Mouse (Mus musculus) hindbrain, embryonic 13.5 days (tissue): ENCODE measurements at regions not wholly inside any gene's neighbourhood (a gene's known extent, or its start where the extent isn't known, plus 50 kb on each side); places are given as distances from the start of the nearest gene placed in this dataset.

Experiments
- ATAC-seq: fragments of 200-750 bp; cut with Nextera tagmentation; 2 replicates; pipeline ENCODE4 v1.8.0; 2017; ENCODE audit warnings: moderate TSS enrichment; ENCODE audit not compliant: low FRiP score
- H3K27ac ChIP-seq: fragments of 300-500 bp; sonication (generic); 2 replicates; pipeline ENCODE4 v1.5.1; 2015; ENCODE audit warnings: inconsistent platforms, mild to moderate bottlenecking, moderate library complexity
- H3K27me3 ChIP-seq: fragments of 300-500 bp; sonication (generic); 2 replicates; pipeline ENCODE4 v1.6.1; 2015; ENCODE audit warnings: mild to moderate bottlenecking, inconsistent platforms
- H3K36me3 ChIP-seq: fragments of 300-500 bp; sonication (generic); 2 replicates; pipeline ENCODE4 v1.6.1; 2015; ENCODE audit warnings: mild to moderate bottlenecking, inconsistent platforms
- H3K4me1 ChIP-seq: fragments of 300-500 bp; sonication (generic); replicated peaks from 2 replicates; pipeline ENCODE4 v1.6.1; 2015; ENCODE audit warnings: inconsistent platforms
- H3K4me2 ChIP-seq: fragments of 300-500 bp; sonication (generic); 2 replicates; pipeline ENCODE4 v1.6.1; 2015; ENCODE audit warnings: inconsistent platforms, mild to moderate bottlenecking, moderate library complexity
- H3K4me3 ChIP-seq: fragments of 300-500 bp; sonication (generic); 2 replicates; pipeline ENCODE4 v1.5.1; 2015; ENCODE audit warnings: mild to moderate bottlenecking, inconsistent platforms
- H3K9ac ChIP-seq: fragments of 300-500 bp; sonication (generic); 2 replicates; pipeline ENCODE4 v1.6.1; 2015; ENCODE audit warnings: mild to moderate bottlenecking, inconsistent platforms
- H3K9me3 ChIP-seq: fragments of 300-500 bp; sonication (generic); 2 replicates; pipeline ENCODE4 v1.6.1; 2016; ENCODE audit warnings: inconsistent platforms
- WGBS: fragments of 180-500 bp; shearing (Covaris S2); methylation state at CpG from one replicate; pipeline ENCODE4 v1.1.7; 2015; 5-methylcytosine and 5-hydroxymethylcytosine counted together

DNA sequence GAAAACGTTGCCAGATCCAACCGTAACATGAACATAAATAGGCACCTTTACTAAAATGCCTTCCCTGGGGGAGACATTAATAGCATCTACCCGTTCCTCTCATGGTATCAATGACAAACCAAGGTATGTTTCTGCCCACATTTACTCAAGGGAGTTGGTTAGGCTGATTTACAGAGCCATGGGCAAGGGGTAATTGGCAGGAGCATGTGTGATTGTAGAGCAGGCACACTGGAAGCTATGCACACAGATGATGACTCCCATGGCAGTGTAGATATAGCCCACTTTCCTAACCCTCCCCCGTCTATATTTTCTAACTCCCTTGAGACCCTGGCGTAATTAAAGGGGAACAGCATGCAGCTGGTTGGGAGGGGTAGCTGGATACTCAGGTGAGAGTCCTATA lies 183.6 kb upstream of the Mki67 start:
- H3K9ac ChIP-seq: no peak overlapping the region
- no peak overlapping the region for H3K4me2 ChIP-seq
- H3K36me3 ChIP-seq: no peaks in the 10 kb centered on the region
- H3K27ac ChIP-seq: no peak overlapping the region
- 78% methylated on average over 5 of the region's 5 CpGs for WGBS
- H3K9me3 ChIP-seq: no peaks in the 10 kb centered on the region
- peaks cover 13% of the 10 kb centered on the region for H3K4me1 ChIP-seq
- no peaks in the 10 kb centered on the region for H3K27me3 ChIP-seq
- no peak for ATAC-seq
- H3K4me3 ChIP-seq: no peak overlapping the region

DNA sequence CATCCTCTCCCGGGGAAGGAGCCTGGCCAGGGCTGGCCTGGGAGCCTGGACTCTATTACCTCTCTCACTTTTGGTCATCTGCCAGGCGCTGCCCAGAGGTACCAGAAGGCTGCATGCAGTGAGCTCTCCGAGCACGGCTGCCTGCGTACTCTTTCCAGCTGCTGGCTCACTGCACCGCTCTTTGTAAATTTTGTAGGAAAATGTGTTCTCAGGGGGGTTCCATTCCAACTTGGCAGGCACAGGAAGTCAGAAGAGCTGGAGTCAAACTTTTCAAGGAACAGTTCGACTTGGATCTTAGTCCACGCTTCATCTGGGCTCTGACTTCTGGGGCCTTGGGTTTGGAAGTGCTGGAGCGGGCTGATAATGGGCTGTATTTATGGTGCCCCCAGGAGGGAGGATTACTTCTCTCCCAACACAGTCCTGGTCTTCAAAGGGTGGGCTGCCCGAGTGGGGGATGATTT lies 184.7 kb upstream of the Mki67 start:
- H3K9ac ChIP-seq: no peak overlapping the region
- no peaks in the 10 kb centered on the region for H3K27me3 ChIP-seq
- H3K27ac ChIP-seq: no peak overlapping the region
- no peak overlapping the region for H3K4me2 ChIP-seq
- H3K9me3 ChIP-seq: no peaks in the 10 kb centered on the region
- 60% methylated on average over 10 of the region's 10 CpGs for WGBS
- H3K4me3 ChIP-seq: no peak overlapping the region
- H3K4me1 ChIP-seq: peaks cover 13% of the 10 kb centered on the region
- no peaks in the 10 kb centered on the region for H3K36me3 ChIP-seq
- ATAC-seq: no peak

DNA sequence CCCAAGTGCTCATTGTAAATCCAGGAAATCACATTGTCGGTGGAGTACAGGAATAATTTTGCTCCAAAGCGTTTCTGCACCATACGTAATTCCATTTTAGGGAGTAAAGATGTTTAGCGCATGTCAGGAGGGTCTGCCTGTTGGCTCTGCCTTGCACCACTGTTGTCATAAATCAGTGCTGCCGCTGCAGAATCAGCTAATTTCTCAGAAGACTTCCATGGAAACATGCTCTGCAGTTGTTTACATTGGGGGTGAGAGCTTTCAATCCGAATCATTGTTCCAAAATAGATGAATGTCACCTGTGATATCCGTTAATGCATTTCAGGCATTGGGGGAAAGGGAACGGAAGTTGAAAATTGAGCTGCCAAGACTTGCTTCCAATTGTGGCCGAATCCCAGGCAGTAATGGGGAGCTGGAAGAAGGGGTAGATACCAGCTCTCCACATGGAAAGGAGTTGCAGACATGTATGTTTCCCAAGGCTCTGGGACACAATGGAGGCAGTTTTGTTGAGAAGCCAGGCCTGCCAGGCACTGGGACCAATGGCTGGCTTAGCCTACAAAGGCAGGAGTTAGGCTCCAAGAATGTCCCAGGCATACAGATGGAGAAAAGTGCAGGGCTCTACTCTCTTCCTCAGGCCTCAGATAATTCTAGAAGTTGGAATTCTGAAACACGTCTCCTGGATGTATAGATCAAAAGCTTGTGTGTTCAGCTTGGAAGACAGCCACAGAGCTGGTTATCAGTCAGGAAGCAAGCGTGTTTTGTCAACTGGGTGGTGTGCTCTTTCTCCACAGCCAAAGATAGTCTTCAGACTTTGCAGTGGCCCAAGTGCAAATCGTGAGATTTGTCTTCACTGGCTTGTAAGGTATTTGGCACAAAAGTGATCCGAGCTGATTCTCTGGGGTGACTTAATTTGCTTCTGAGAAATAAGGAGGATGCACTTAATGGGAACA lies 186.2 kb upstream of the Mki67 start:
- no peaks in the 10 kb centered on the region for H3K36me3 ChIP-seq
- H3K4me3 ChIP-seq: no peak overlapping the region
- H3K27me3 ChIP-seq: no peaks in the 10 kb centered on the region
- H3K4me1 ChIP-seq: peaks cover 13% of the 10 kb centered on the region
- H3K9me3 ChIP-seq: no peaks in the 10 kb centered on the region
- no peak overlapping the region for H3K9ac ChIP-seq
- H3K4me2 ChIP-seq: no peak overlapping the region
- ATAC-seq: no peak
- WGBS: 78% methylated on average over 13 of the region's 13 CpGs
- H3K27ac ChIP-seq: no peak overlapping the region

DNA sequence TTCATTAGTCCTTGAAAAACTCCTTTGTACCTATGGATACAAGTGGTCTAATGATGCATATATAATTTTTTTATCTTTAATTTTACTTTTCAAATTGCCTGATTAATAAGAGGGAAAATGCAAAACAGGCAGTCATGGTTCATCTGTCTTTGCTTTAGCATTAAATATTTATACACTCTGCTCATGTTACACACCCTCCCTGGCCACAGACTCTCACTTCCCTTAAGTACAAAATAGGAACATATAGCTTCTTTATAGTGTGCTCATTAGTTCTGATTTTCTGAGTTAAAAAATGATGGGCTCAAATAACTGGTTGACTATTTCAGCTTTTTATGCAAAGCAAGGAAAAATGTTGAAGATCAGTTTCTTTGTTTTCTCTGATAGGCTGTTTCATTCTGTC lies 195.2 kb upstream of the Mki67 start:
- no peaks in the 10 kb centered on the region for H3K27me3 ChIP-seq
- H3K9me3 ChIP-seq: no peaks in the 10 kb centered on the region
- H3K27ac ChIP-seq: no peak overlapping the region
- ATAC-seq: no peak
- H3K9ac ChIP-seq: no peak overlapping the region
- no peaks in the 10 kb centered on the region for H3K36me3 ChIP-seq
- H3K4me1 ChIP-seq: no peaks in the 10 kb centered on the region
- H3K4me2 ChIP-seq: no peak overlapping the region
- no peak overlapping the region for H3K4me3 ChIP-seq

DNA sequence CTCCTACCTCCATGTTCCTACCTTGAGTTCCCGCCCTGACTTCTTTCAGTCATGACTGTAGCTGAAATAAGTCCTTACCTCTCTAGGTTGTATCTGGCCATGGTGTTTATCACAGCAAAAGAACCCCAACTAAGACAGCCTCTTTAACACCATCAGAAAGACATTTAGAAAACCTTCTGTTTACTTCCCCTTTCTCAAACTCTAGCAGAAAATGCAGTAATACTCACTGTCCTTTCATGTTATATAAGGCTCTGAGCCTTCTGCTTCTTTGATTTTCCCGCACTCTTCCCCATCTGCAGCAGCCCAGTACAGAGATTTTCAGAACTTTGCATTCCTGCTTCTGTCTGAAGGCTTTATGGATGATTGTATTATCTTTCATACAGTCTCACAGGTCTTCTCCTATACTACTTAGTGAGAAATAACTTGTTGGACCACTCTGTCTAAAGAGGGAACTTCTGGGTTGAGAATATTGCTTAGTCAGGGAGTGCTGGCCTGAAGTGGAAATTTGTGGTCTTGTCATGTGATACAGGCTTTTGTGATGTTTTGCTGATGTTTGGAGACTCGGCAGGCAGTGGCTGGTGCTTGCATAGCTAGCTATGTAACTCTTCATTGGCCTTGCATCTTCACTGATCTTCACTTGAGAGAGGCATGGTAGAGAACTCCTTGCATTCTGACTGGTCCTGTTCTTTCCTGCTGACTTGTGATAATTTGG lies 197.9 kb upstream of the Mki67 start:
- Histone ChIP-seq H3K27me3 (no peaks in the 10 kb centered on the region), H3K4me2 (no peak overlapping the region), H3K36me3 (no peaks in the 10 kb centered on the region), H3K9ac (no peak overlapping the region), H3K4me1 (no peaks in the 10 kb centered on the region), H3K27ac (no peak overlapping the region), H3K4me3 (no peak overlapping the region), H3K9me3 (no peaks in the 10 kb centered on the region)
- ATAC-seq: no peak
- 88% methylated on average over 3 of the region's 3 CpGs for WGBS

DNA sequence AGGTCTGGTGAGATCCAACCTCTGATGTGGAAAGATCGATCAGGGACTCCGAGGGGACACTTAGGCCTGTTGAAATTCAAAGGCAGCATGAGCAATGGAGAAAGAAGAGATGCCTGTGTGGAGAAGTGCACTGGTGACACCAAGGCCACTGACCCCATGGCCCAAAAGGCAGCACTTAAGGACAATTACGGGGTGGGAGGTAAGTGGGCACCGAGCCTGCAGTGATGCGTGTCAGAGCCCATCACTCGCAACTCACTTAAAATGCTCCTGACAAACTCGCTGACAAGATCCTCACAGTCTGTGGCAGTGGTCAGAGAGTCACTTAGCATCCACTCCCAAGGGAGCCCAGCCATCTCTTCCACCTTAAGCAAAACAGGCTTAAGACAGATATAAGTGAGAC lies 207.7 kb upstream of the Mki67 start:
- no peak for ATAC-seq
- no peaks in the 10 kb centered on the region for H3K36me3 ChIP-seq

DNA sequence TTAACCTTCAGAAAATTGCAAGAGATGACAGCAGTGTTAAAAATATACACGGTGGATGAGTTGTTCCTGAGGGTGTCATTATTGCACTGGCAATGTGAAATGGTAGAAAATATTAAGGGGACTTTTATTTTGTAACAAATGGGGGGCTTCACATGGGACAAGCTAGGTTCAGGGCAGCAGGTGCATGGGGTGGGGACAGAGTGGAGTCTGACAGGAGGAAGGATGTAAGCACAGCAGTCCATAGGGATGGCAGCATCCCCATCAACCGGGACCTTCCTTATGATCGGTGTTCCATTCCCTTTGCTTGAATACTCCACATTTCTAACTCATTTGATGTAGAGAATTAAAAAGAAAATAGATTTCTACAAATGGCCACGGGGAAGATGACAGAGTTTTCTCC lies 208.5 kb upstream of the Mki67 start:
- H3K9ac ChIP-seq: no peak overlapping the region
- H3K27ac ChIP-seq: no peak overlapping the region; the same call in 1 of the 2 replicates
- no peak for ATAC-seq
- no peaks in the 10 kb centered on the region for H3K9me3 ChIP-seq
- 0 out of 2 replicates have a peak, but pooled peaks cover 6% of the 10 kb centered on the region for H3K4me1 ChIP-seq
- no peak overlapping the region for H3K4me2 ChIP-seq
- no peaks in the 10 kb centered on the region for H3K27me3 ChIP-seq
- no peaks in the 10 kb centered on the region for H3K36me3 ChIP-seq
- no peak overlapping the region for H3K4me3 ChIP-seq
- 73% methylated on average over 4 of the region's 4 CpGs for WGBS

More for the DNA sequence above, 207.7 kb upstream of the Mki67 start:
- no peak overlapping the region for H3K9ac ChIP-seq
- 72% methylated on average over 7 of the region's 7 CpGs for WGBS
- H3K4me2 ChIP-seq: no peak overlapping the region
- no peak overlapping the region for H3K27ac ChIP-seq
- H3K9me3 ChIP-seq: no peaks in the 10 kb centered on the region
- no peaks in the 10 kb centered on the region for H3K27me3 ChIP-seq
- H3K4me1 ChIP-seq: 0 out of 2 replicates have a peak, but pooled peaks cover 6% of the 10 kb centered on the region
- no peak overlapping the region for H3K4me3 ChIP-seq

DNA sequence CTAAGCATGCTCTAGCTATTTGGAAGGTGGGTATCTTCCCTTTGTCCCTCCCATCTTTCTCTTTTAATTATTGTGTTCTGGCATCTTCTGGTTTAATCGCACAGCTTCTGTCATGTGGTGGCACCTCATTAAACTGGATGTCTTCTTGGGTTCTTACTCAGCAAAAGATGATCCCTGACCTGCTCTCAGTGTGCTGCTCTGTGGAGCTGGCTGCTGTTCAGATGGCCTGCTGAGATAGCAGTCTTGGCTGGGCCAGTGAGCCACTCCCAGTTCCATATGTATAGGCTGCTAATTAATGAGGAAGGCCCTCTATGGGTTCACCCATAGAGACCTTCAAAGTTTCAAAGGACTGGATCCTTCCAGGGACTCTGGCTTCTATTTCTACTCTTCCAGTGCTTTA lies 213.9 kb upstream of the Mki67 start:
- H3K9me3 ChIP-seq: no peaks in the 10 kb centered on the region

DNA sequence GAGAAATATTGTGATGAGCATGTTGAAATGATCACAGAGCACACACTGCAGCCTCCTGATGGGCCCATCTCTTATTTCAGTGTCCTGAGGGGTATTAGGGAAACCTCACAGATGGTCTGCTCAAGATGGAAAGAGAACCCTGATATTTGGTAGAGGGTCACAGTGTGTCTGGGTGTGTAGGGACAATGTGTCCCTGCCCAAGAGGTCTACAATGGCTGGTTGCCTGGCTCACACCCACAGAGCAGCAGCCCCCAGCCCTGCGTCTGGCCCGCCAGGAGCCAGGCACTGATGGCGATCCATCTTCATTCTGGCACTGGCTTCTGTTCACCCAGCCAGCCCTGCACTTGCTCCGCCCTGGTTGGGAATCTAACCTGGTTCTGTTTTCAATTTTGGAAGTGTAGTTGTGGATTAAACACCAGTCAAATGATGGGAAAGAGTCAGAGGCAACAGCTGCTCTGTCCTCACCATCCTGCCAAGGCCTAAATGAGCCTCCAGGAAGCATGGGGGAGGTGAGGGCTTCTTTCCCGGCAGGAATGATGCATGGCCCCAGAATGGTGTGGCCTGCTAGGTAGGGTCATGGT lies 216.5 kb upstream of the Mki67 start:
- no peaks in the 10 kb centered on the region for H3K4me1 ChIP-seq
- H3K27ac ChIP-seq: no peak overlapping the region
- H3K9me3 ChIP-seq: no peaks in the 10 kb centered on the region
- no peak overlapping the region for H3K4me2 ChIP-seq
- H3K27me3 ChIP-seq: no peaks in the 10 kb centered on the region; the same call in 1 of the 2 replicates
- no peak overlapping the region for H3K4me3 ChIP-seq
- H3K9ac ChIP-seq: no peak overlapping the region
- 72% methylated on average over 5 of the region's 5 CpGs for WGBS
- no peak for ATAC-seq
- no peaks in the 10 kb centered on the region for H3K36me3 ChIP-seq

More for the DNA sequence above, 213.9 kb upstream of the Mki67 start:
- H3K9ac ChIP-seq: no peak overlapping the region
- no peaks in the 10 kb centered on the region for H3K36me3 ChIP-seq
- H3K27ac ChIP-seq: no peak overlapping the region
- ATAC-seq: no peak
- no peaks in the 10 kb centered on the region for H3K27me3 ChIP-seq
- H3K4me1 ChIP-seq: no peaks in the 10 kb centered on the region
- H3K4me2 ChIP-seq: no peak overlapping the region
- no peak overlapping the region for H3K4me3 ChIP-seq
- WGBS: 81% methylated on average over 1 of the region's 1 CpGs

DNA sequence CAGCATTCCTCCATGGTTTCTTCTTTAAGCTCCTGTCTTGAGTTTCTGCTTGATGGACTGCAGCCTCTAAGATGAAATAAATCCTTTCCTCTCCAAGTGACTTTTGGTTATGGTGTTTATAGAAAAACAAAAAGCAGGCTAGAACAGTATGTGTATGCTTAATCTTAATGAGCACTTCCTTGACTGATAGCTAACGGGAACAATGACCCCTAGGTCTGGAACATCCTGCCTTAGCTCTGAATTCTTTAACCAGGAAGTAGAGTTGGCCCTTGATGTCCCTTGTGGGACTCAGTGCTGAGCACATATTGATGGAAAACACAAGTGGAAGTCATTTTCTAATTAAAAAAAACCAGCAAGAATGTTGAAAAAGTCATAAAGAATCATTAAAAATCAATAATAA lies 219.0 kb upstream of the Mki67 start:
- Histone ChIP-seq H3K4me2 (no peak overlapping the region), H3K9me3 (no peaks in the 10 kb centered on the region), H3K4me3 (no peak overlapping the region), H3K27ac (no peak overlapping the region), H3K9ac (no peak overlapping the region), H3K36me3 (no peaks in the 10 kb centered on the region), H3K4me1 (no peaks in the 10 kb centered on the region), H3K27me3 (no peaks in the 10 kb centered on the region; the same call in 1 of the 2 replicates)
- 78% methylated on average over 1 of the region's 1 CpGs for WGBS
- ATAC-seq: no peak

DNA sequence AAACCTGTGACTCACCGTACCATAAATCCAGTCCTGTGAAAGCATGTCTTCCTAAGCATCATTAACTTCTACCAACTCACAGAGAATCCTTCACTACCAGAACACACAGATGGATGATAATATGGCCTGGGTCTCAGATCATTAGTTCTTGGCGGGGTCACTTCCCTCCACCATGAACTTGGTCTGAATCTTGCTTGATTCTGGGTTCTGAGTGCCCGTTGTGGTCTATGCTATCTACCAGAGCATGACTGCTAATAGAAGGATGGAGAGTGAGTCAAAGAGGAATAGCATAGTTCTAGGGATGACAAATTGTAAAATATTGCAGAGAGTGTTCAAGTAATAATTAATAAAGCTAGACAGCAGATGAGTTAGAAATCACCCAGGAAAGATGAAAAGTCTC lies 221.3 kb upstream of the Mki67 start:
- Histone ChIP-seq H3K27ac (no peak overlapping the region), H3K9me3 (no peaks in the 10 kb centered on the region), H3K36me3 (no peaks in the 10 kb centered on the region), H3K27me3 (no peaks in the 10 kb centered on the region; the same call in 1 of the 2 replicates), H3K4me1 (no peaks in the 10 kb centered on the region), H3K4me3 (no peak overlapping the region), H3K9ac (no peak overlapping the region), H3K4me2 (no peak overlapping the region)
- WGBS: 89% methylated on average over 3 of the region's 3 CpGs
- ATAC-seq: no peak

DNA sequence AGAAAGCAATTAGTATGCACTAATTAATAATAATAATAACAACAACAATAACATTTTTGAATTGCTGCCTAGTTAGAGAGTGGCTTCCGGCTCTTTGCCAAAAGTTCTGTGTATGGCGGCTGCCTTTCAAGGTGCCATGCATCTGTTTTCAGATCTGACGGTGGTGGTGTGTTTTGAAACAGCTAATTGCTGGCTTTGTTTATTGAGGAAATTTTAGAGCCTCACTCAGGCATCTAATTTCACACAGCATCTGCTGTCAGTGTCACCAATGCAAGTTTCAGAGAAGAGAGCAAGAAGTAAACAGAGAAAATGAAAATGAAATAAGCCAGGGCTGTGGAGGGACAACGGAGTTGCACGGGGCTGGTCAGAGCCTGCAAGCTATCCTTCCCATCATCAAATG lies 223.2 kb upstream of the Mki67 start:
- 79% methylated on average over 5 of the region's 5 CpGs for WGBS
- Histone ChIP-seq H3K9me3 (no peaks in the 10 kb centered on the region), H3K4me2 (no peak overlapping the region), H3K27me3 (no peaks in the 10 kb centered on the region; the same call in 1 of the 2 replicates), H3K27ac (no peak overlapping the region), H3K4me1 (no peaks in the 10 kb centered on the region), H3K9ac (no peak overlapping the region), H3K4me3 (no peak overlapping the region), H3K36me3 (no peaks in the 10 kb centered on the region)
- ATAC-seq: no peak
